Mouse (Mus musculus): ENCODE measurements around the gene Gfod1. TPM values are rescaled to one million over a fixed set of nuclear protein-coding genes. Genes with fewer than 3 reads are reported as not detected.

Gene Gfod1
- polyA plus RNA-seq, 1 experiment: 4.3 TPM

- 49% methylated on average over 4 of the region's 4 CpGs for WGBS
- no peaks in the 10 kb centered on the region for H3K36me3 ChIP-seq (ENCODE audit: control insufficient read depth, insufficient read depth, low read length)
- no peak overlapping the region for H3K27ac ChIP-seq (ENCODE audit: control insufficient read depth, insufficient read depth, low read length)
- TF ChIP-seq CTCF (IDR thresholded peaks at IDR 0.05; ENCODE audit: borderline replicate concordance, control insufficient read depth, extremely low read depth, insufficient read depth, low read length, poor library complexity): no peak
- TF ChIP-seq POLR2A (IDR thresholded peaks at IDR 0.05; ENCODE audit: control insufficient read depth, extremely low read depth, insufficient read depth, low read length, poor library complexity): no peak
- peaks cover 7% of the 10 kb centered on the region; the same call in 1 of the 2 replicates for H3K4me1 ChIP-seq (replicated peaks; ENCODE audit: control insufficient read depth, insufficient read depth, low read length)
- H3K4me3 ChIP-seq (ENCODE audit: control insufficient read depth, insufficient read depth, low read length): no peak overlapping the region
- DNase-seq: no peak
- no peaks in the 10 kb centered on the region for H3K27me3 ChIP-seq (ENCODE audit: control insufficient read depth, insufficient read depth, low read length)
Observed at GRCm38 (mm10) chr13:43230842-43231241, 73.1 kb downstream of the Gfod1 start.

DNA sequence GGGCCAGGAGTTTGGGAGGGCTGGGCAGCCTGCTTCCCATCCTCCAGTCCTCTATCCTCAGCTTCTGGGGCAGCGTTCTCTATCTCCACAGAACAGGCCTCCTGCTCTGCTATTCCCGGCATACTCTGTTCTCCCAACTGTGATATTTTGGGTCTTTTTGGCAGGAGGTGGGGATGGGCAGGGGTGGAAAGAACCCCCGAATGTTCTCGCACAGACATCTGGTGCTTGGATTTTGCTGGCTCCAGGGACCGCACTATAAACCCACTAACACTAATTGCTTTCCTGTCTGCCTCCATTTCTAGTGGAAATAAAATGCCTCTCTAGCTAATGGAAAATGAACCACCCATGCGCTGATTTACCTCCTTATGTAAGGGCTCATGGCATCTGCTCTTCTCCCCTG lies 73.7 kb downstream of the Gfod1 start:
- H3K27ac ChIP-seq (ENCODE audit: control insufficient read depth, insufficient read depth, low read length): no peak overlapping the region
- DNase-seq: no peak
- H3K4me3 ChIP-seq (ENCODE audit: control insufficient read depth, insufficient read depth, low read length): no peak overlapping the region
- peaks cover 2% of the 10 kb centered on the region; the same call in 1 of the 2 replicates for H3K4me1 ChIP-seq (replicated peaks; ENCODE audit: control insufficient read depth, insufficient read depth, low read length)
- no peaks in the 10 kb centered on the region for H3K36me3 ChIP-seq (ENCODE audit: control insufficient read depth, insufficient read depth, low read length)
- H3K27me3 ChIP-seq (ENCODE audit: control insufficient read depth, insufficient read depth, low read length): no peaks in the 10 kb centered on the region
- no peak for TF ChIP-seq CTCF (IDR thresholded peaks at IDR 0.05; ENCODE audit: borderline replicate concordance, control insufficient read depth, extremely low read depth, insufficient read depth, low read length, poor library complexity)
- no peak for TF ChIP-seq POLR2A (IDR thresholded peaks at IDR 0.05; ENCODE audit: control insufficient read depth, extremely low read depth, insufficient read depth, low read length, poor library complexity)
- WGBS: 98% methylated on average over 6 of the region's 6 CpGs

- Histone ChIP-seq H3K4me1 (replicated peaks; ENCODE audit: control insufficient read depth, insufficient read depth, low read length) (no peaks in the 10 kb centered on the region), H3K27me3 (ENCODE audit: control insufficient read depth, insufficient read depth, low read length) (no peaks in the 10 kb centered on the region), H3K4me3 (ENCODE audit: control insufficient read depth, insufficient read depth, low read length) (no peak overlapping the region), H3K27ac (ENCODE audit: control insufficient read depth, insufficient read depth, low read length) (no peak overlapping the region), H3K36me3 (ENCODE audit: control insufficient read depth, insufficient read depth, low read length) (no peaks in the 10 kb centered on the region)
- 83% methylated on average over 3 of the region's 3 CpGs for WGBS
- no peak for TF ChIP-seq POLR2A (IDR thresholded peaks at IDR 0.05; ENCODE audit: control insufficient read depth, extremely low read depth, insufficient read depth, low read length, poor library complexity)
- no peak for TF ChIP-seq CTCF (IDR thresholded peaks at IDR 0.05; ENCODE audit: borderline replicate concordance, control insufficient read depth, extremely low read depth, insufficient read depth, low read length, poor library complexity)
- no peak for DNase-seq
Observed at GRCm38 (mm10) chr13:43229767-43230166, 74.2 kb downstream of the Gfod1 start.

- H3K4me1 ChIP-seq (replicated peaks; ENCODE audit: control insufficient read depth, insufficient read depth, low read length): no peaks in the 10 kb centered on the region
- H3K27ac ChIP-seq (ENCODE audit: control insufficient read depth, insufficient read depth, low read length): no peak overlapping the region
- 96% methylated on average over 6 of the region's 6 CpGs for WGBS
- no peak overlapping the region for H3K4me3 ChIP-seq (ENCODE audit: control insufficient read depth, insufficient read depth, low read length)
- DNase-seq: no peak
- no peaks in the 10 kb centered on the region for H3K36me3 ChIP-seq (ENCODE audit: control insufficient read depth, insufficient read depth, low read length)
- no peaks in the 10 kb centered on the region for H3K27me3 ChIP-seq (ENCODE audit: control insufficient read depth, insufficient read depth, low read length)
- TF ChIP-seq CTCF (IDR thresholded peaks at IDR 0.05; ENCODE audit: borderline replicate concordance, control insufficient read depth, extremely low read depth, insufficient read depth, low read length, poor library complexity): no peak
- TF ChIP-seq POLR2A (IDR thresholded peaks at IDR 0.05; ENCODE audit: control insufficient read depth, extremely low read depth, insufficient read depth, low read length, poor library complexity): no peak
Observed at GRCm38 (mm10) chr13:43228141-43228540, 75.8 kb downstream of the Gfod1 start.

DNA sequence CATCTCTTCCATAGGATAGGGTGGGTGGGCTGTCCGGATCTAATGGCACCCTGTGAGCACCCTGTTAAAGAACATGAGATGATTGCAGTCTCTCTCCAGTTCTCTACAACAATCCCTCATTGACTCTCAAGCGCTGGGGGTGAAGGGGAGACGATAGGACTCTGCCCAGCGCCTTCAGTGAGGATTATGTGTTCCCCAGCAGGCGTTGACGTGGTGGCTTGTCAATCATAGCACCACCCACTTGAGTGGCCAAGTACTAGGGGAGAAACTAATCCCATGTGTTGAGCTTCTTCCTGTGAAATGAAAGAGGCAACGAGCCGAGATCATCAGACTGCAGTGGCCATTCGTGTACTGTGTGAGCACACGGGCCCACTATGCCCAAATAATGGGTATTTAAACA lies 77.9 kb downstream of the Gfod1 start:
- DNase-seq: no peak
- TF ChIP-seq POLR2A (IDR thresholded peaks at IDR 0.05; ENCODE audit: control insufficient read depth, extremely low read depth, insufficient read depth, low read length, poor library complexity): no peak
- TF ChIP-seq CTCF (IDR thresholded peaks at IDR 0.05; ENCODE audit: borderline replicate concordance, control insufficient read depth, extremely low read depth, insufficient read depth, low read length, poor library complexity): no peak
- Histone ChIP-seq H3K27me3 (ENCODE audit: control insufficient read depth, insufficient read depth, low read length) (no peaks in the 10 kb centered on the region), H3K27ac (ENCODE audit: control insufficient read depth, insufficient read depth, low read length) (no peak overlapping the region), H3K36me3 (ENCODE audit: control insufficient read depth, insufficient read depth, low read length) (no peaks in the 10 kb centered on the region), H3K4me1 (replicated peaks; ENCODE audit: control insufficient read depth, insufficient read depth, low read length) (no peaks in the 10 kb centered on the region), H3K4me3 (ENCODE audit: control insufficient read depth, insufficient read depth, low read length) (no peak overlapping the region)
- WGBS: 97% methylated on average over 10 of the region's 10 CpGs

DNA sequence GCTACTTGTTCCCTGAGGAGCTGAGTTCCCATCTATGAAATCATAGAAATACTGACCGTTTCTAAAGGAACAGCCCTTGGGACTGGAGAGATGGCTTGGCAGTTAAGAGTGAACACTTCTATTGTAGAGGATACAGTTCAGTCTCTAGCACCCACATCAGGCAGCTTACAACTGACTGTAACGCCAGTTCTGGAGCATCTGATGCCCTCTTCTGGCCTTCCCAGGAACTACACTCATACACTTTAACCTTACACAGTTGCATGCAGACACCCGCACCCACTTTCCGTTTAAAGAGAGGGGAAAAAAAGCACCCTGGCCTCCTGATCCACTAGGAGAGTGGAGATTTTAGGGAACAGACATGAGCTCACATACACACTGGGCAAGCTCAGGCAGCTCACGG lies 78.8 kb downstream of the Gfod1 start:
- Histone ChIP-seq H3K4me1 (replicated peaks; ENCODE audit: control insufficient read depth, insufficient read depth, low read length) (no peaks in the 10 kb centered on the region), H3K27ac (ENCODE audit: control insufficient read depth, insufficient read depth, low read length) (no peak overlapping the region), H3K4me3 (ENCODE audit: control insufficient read depth, insufficient read depth, low read length) (no peak overlapping the region), H3K27me3 (ENCODE audit: control insufficient read depth, insufficient read depth, low read length) (no peaks in the 10 kb centered on the region), H3K36me3 (ENCODE audit: control insufficient read depth, insufficient read depth, low read length) (no peaks in the 10 kb centered on the region)
- TF ChIP-seq CTCF (IDR thresholded peaks at IDR 0.05; ENCODE audit: borderline replicate concordance, control insufficient read depth, extremely low read depth, insufficient read depth, low read length, poor library complexity) (no peak), POLR2A (IDR thresholded peaks at IDR 0.05; ENCODE audit: control insufficient read depth, extremely low read depth, insufficient read depth, low read length, poor library complexity) (no peak)
- DNase-seq: no peak
- WGBS: 96% methylated on average over 5 of the region's 5 CpGs

DNA sequence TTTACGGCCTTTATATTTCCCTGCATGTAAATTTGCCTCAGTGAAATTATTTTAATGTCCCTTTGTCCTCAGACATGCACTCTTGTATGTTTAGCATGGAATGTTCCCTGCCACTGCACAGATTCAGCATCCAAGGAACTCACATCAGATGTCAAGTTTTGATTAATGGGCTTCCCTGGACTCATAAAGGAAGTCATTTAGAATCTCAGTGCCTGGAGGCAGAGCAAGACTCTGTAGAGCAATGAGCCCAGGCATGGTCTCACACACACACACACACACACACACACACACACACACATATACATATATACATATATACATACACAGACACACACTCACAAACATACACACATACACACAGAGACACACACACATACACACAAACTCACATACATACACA lies 81.9 kb downstream of the Gfod1 start:
- 96% methylated on average over 1 of the region's 1 CpGs for WGBS
- H3K4me1 ChIP-seq (replicated peaks; ENCODE audit: control insufficient read depth, insufficient read depth, low read length): peaks cover 5% of the 10 kb centered on the region
- no peak overlapping the region for H3K27ac ChIP-seq (ENCODE audit: control insufficient read depth, insufficient read depth, low read length)
- no peak for TF ChIP-seq CTCF (IDR thresholded peaks at IDR 0.05; ENCODE audit: borderline replicate concordance, control insufficient read depth, extremely low read depth, insufficient read depth, low read length, poor library complexity)
- no peak for TF ChIP-seq POLR2A (IDR thresholded peaks at IDR 0.05; ENCODE audit: control insufficient read depth, extremely low read depth, insufficient read depth, low read length, poor library complexity)
- no peak for DNase-seq
- no peaks in the 10 kb centered on the region for H3K27me3 ChIP-seq (ENCODE audit: control insufficient read depth, insufficient read depth, low read length)
- H3K36me3 ChIP-seq (ENCODE audit: control insufficient read depth, insufficient read depth, low read length): no peaks in the 10 kb centered on the region
- no peak overlapping the region for H3K4me3 ChIP-seq (ENCODE audit: control insufficient read depth, insufficient read depth, low read length)
